Mouse (Mus musculus): ENCODE data around the gene Rnf13. TPM values are rescaled to one million over a fixed set of nuclear protein-coding genes. Genes with fewer than 3 reads are reported as not detected.

The Rnf13 gene
- polyA plus RNA-seq (2012; ENCODE audit: insufficient read depth, low replicate concordance), result 0.77 TPM in 1 of 2 replicates, not detected in the other

GRCm38 (mm10) chr3:57735511-57736370 is at the start of gene Rnf13:
Rnf13 (plus strand) TSS chr3:57736062.
- Histone ChIP-seq H3K4me1 (peaks cover 33% of the 10 kb centered on the region), H3K36me3 (replicated peaks; ENCODE audit: low read length) (no peaks in the 10 kb centered on the region), H3K27me3 (replicated peaks) (no peaks in the 10 kb centered on the region), H3K4me3 (replicated peaks) (peak within 1 kb of the TSS; percentile 97), H3K9me3 (no peaks in the 10 kb centered on the region)
- no peak for TF ChIP-seq FLI1 (IDR thresholded peaks at IDR 0.05; ENCODE audit: low read length)
- TF ChIP-seq GATA1 (IDR thresholded peaks at IDR 0.05; ENCODE audit: borderline replicate concordance, low read length), result no peak

DNA sequence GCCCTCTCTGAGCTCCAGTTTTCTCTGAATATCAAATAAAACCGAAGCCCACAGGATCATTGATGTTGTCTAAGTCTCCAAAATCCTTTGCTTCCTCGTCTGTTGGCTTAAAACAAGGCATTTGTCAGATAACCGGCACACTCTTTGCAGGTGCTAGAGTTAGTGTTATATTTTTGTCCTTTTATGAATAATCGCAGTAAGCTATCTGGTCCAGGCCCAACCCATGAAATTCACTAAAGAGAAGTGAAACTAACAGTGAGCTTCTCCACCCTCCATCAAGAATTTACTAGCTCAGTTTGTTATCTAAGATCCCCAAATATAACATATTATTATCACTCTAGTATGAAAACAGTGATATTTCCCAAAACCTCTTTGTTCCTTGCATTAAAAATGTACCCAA is 44.1 kb upstream of the Rnf13 start:
- Histone ChIP-seq H3K9me3 (0 out of 2 replicates have a peak, but pooled peaks cover 3% of the 10 kb centered on the region), H3K36me3 (replicated peaks; ENCODE audit: low read length) (no peaks in the 10 kb centered on the region), H3K27me3 (replicated peaks) (no peaks in the 10 kb centered on the region), H3K4me1 (no peaks in the 10 kb centered on the region), H3K4me3 (replicated peaks) (no peak overlapping the region)
- TF ChIP-seq GATA1 (IDR thresholded peaks at IDR 0.05; ENCODE audit: borderline replicate concordance, low read length) (no peak), FLI1 (IDR thresholded peaks at IDR 0.05; ENCODE audit: low read length) (no peak)

GRCm38 (mm10) chr3:57692719-57693118 is 43.1 kb upstream of the Rnf13 start, which contains the start of gene Ankub1:
Ankub1 (minus strand) TSS chr3:57692799.
- Histone ChIP-seq H3K9me3 (0 out of 2 replicates have a peak, but pooled peaks cover 3% of the 10 kb centered on the region), H3K4me3 (replicated peaks) (no peak within 1 kb of the TSS), H3K36me3 (replicated peaks; ENCODE audit: low read length) (no peaks in the 10 kb centered on the region), H3K4me1 (no peaks in the 10 kb centered on the region), H3K27me3 (replicated peaks) (no peaks in the 10 kb centered on the region)
- TF ChIP-seq FLI1 (IDR thresholded peaks at IDR 0.05; ENCODE audit: low read length) (no peak), GATA1 (IDR thresholded peaks at IDR 0.05; ENCODE audit: borderline replicate concordance, low read length) (no peak)

GRCm38 (mm10) chr3:57696249-57696648 is 39.6 kb upstream of the Rnf13 start:
- no peaks in the 10 kb centered on the region for H3K27me3 ChIP-seq (replicated peaks)
- 0 out of 2 replicates have a peak, but pooled peaks cover 3% of the 10 kb centered on the region for H3K9me3 ChIP-seq
- H3K36me3 ChIP-seq (replicated peaks; ENCODE audit: low read length), result no peaks in the 10 kb centered on the region
- no peak overlapping the region for H3K4me3 ChIP-seq (replicated peaks)
- no peak for TF ChIP-seq FLI1 (IDR thresholded peaks at IDR 0.05; ENCODE audit: low read length)
- TF ChIP-seq GATA1 (IDR thresholded peaks at IDR 0.05; ENCODE audit: borderline replicate concordance, low read length), result no peak
- no peaks in the 10 kb centered on the region for H3K4me1 ChIP-seq

DNA sequence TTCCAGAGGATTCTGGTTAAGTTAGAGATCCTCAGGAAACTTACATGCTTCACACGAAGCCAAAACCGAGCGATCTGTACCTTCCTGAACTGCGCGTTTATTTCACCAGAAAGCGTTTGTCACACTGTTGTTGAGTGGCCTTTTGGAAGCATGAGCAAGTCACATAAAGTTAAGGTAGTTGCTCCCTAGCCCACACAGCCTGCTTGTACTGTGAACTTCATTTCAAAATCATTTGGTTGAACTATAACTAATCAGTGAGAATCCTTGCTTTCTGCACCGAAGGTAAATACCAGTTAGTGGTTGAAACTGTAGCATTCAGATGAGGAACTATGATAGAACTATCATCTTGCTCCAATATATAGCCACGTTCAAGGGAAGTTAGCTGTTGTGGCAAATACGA is 39.1 kb upstream of the Rnf13 start:
- no peaks in the 10 kb centered on the region for H3K36me3 ChIP-seq (replicated peaks; ENCODE audit: low read length)
- no peaks in the 10 kb centered on the region for H3K27me3 ChIP-seq (replicated peaks)
- 0 out of 2 replicates have a peak, but pooled peaks cover 3% of the 10 kb centered on the region for H3K9me3 ChIP-seq
- no peak overlapping the region for H3K4me3 ChIP-seq (replicated peaks)
- TF ChIP-seq GATA1 (IDR thresholded peaks at IDR 0.05; ENCODE audit: borderline replicate concordance, low read length), result no peak
- no peak for TF ChIP-seq FLI1 (IDR thresholded peaks at IDR 0.05; ENCODE audit: low read length)
- no peaks in the 10 kb centered on the region for H3K4me1 ChIP-seq

- Histone ChIP-seq H3K4me3 (replicated peaks) (no peak overlapping the region), H3K4me1 (no peaks in the 10 kb centered on the region), H3K9me3 (no peaks in the 10 kb centered on the region), H3K36me3 (replicated peaks; ENCODE audit: low read length) (no peaks in the 10 kb centered on the region), H3K27me3 (replicated peaks) (no peaks in the 10 kb centered on the region)
- no peak for TF ChIP-seq FLI1 (IDR thresholded peaks at IDR 0.05; ENCODE audit: low read length)
- no peak for TF ChIP-seq GATA1 (IDR thresholded peaks at IDR 0.05; ENCODE audit: borderline replicate concordance, low read length)
Measured at GRCm38 (mm10) chr3:57714151-57714550, 21.7 kb upstream of the Rnf13 start.

DNA sequence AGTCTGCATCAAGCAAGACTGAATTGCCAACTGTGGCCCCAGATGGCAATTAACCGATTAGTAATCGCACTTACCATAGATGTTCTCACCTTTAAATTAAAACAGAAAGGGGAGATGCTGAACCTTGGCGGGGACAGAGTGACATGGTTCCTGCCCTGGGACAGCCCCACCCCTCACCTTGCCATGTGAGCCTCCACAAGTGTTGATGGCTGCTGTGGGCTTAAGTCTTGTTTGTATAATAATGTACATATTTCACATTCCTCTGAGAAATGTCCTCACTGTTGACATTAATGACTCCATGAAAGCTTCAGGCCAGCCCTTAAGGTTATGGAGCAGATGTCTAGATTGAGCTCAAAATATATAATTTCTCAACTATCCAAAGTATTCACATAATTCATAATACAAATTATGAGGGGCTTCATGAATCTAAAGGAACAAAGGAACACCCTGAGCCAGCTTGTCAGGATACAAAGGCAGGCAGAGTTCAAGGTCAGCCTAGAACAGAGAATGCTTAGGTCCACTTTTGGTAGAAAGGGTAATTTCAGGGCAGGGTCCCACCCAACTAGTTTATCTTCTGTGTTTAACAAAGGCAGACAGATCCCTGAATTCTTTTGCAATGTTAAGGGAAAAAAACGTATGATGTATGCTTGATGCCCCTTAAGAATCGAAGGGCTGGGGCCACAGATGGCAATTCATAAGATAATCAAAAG is 3.5 kb upstream of the Rnf13 start:
- H3K4me1 ChIP-seq, result peaks cover 12% of the 10 kb centered on the region
- TF ChIP-seq GATA1 (IDR thresholded peaks at IDR 0.05; ENCODE audit: borderline replicate concordance, low read length) (no peak), FLI1 (IDR thresholded peaks at IDR 0.05; ENCODE audit: low read length) (no peak)
- H3K36me3 ChIP-seq (replicated peaks; ENCODE audit: low read length), result no peaks in the 10 kb centered on the region
- no peaks in the 10 kb centered on the region for H3K9me3 ChIP-seq
- no peak overlapping the region for H3K4me3 ChIP-seq (replicated peaks)
- H3K27me3 ChIP-seq (replicated peaks), result peaks cover 4% of the 10 kb centered on the region

- Histone ChIP-seq H3K9me3 (no peaks in the 10 kb centered on the region), H3K4me1 (peaks cover 40% of the 10 kb centered on the region), H3K27me3 (replicated peaks) (no peaks in the 10 kb centered on the region), H3K36me3 (replicated peaks; ENCODE audit: low read length) (no peaks in the 10 kb centered on the region), H3K4me3 (replicated peaks) (peak overlapping the region; percentile 97)
- TF ChIP-seq GATA1 (IDR thresholded peaks at IDR 0.05; ENCODE audit: borderline replicate concordance, low read length), result no peak
- no peak for TF ChIP-seq FLI1 (IDR thresholded peaks at IDR 0.05; ENCODE audit: low read length)
Measured at GRCm38 (mm10) chr3:57736419-57737095, 695 bp downstream of the Rnf13 start.

DNA sequence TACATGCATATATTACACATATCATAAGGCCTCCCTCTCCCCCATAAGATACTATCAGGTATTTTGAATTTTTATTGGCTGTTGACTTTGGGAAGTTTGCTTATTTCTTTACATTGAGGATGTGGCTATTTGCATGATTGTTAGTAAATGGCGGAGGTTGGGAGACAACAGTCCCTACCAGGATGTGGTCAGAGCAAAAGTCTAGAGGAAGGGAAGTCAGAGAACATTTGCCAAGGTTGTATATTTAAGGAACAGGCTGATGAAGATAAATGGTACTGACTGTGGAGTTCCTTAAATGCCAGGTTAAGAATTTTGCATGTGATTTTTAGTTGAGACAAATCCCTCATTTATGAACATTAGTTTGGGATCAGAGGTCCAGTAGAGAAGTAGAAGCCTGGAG is 4.0 kb downstream of the Rnf13 start:
- H3K4me1 ChIP-seq, result peaks cover 43% of the 10 kb centered on the region
- no peaks in the 10 kb centered on the region for H3K27me3 ChIP-seq (replicated peaks)
- H3K36me3 ChIP-seq (replicated peaks; ENCODE audit: low read length), result no peaks in the 10 kb centered on the region
- no peaks in the 10 kb centered on the region for H3K9me3 ChIP-seq
- TF ChIP-seq GATA1 (IDR thresholded peaks at IDR 0.05; ENCODE audit: borderline replicate concordance, low read length) (no peak), FLI1 (IDR thresholded peaks at IDR 0.05; ENCODE audit: low read length) (no peak)
- no peak overlapping the region for H3K4me3 ChIP-seq (replicated peaks)
